Mouse (Mus musculus): ENCODE results near the gene Xiap.

GRCm38 (mm10) chrX:42044935-42045334 lies 14.5 kb upstream of the Xiap start:
- TF ChIP-seq CTCF (IDR thresholded peaks at IDR 0.05; ENCODE audit: borderline replicate concordance, insufficient read depth, low read depth, low read length) (no peak), POLR2A (IDR thresholded peaks at IDR 0.05; ENCODE audit: borderline replicate concordance, insufficient read depth, low read length) (no peak)
